Mouse (Mus musculus) forebrain, embryonic 13.5 days (tissue): Measurements from ENCODE around the gene Kcnq4. TPM values are rescaled to one million over a fixed set of nuclear protein-coding genes. Genes with fewer than 3 reads are reported as not detected.

Experiments
- ATAC-seq: fragments of 200-750 bp; cut with Nextera tagmentation; 2 replicates; pipeline ENCODE4 v1.8.0; 2017
- H3K27ac ChIP-seq: fragments of 300-500 bp; sonication (generic); 2 replicates; pipeline ENCODE4 v1.5.1; 2015; ENCODE audit warnings: inconsistent platforms, mild to moderate bottlenecking, moderate library complexity
- H3K27me3 ChIP-seq: fragments of 300-500 bp; sonication (generic); 2 replicates; pipeline ENCODE4 v1.6.1; 2015; ENCODE audit warnings: mild to moderate bottlenecking, inconsistent platforms
- H3K36me3 ChIP-seq: fragments of 300-500 bp; sonication (generic); 2 replicates; pipeline ENCODE4 v1.6.1; 2015; ENCODE audit warnings: mild to moderate bottlenecking, inconsistent platforms; ENCODE audit not compliant: poor library complexity, severe bottlenecking
- H3K4me1 ChIP-seq: fragments of 300-500 bp; sonication (generic); 2 replicates; pipeline ENCODE4 v1.6.1; 2015; ENCODE audit warnings: inconsistent platforms
- H3K4me2 ChIP-seq: fragments of 300-500 bp; sonication (generic); 2 replicates; pipeline ENCODE4 v1.6.1; 2015; ENCODE audit warnings: inconsistent platforms, mild to moderate bottlenecking, moderate library complexity
- H3K4me3 ChIP-seq: fragments of 300-500 bp; sonication (generic); 2 replicates; pipeline ENCODE4 v1.5.1; 2015; ENCODE audit warnings: mild to moderate bottlenecking, inconsistent platforms
- H3K9ac ChIP-seq: fragments of 300-500 bp; sonication (generic); 2 replicates; pipeline ENCODE4 v1.6.1; 2015; ENCODE audit warnings: mild to moderate bottlenecking, inconsistent platforms
- H3K9me3 ChIP-seq: fragments of 300-500 bp; sonication (generic); replicated peaks from 2 replicates; pipeline ENCODE4 v1.6.1; 2016; ENCODE audit warnings: inconsistent platforms
- WGBS: fragments of 180-500 bp; shearing (Covaris S2); methylation state at CpG from one replicate; pipeline ENCODE4 v1.1.7; 2015; 5-methylcytosine and 5-hydroxymethylcytosine counted together
- polyA plus RNA-seq: library from polyadenylated mRNA; unstranded; fragments of >200 nt; fragmentation: Nextera tagmentation; extraction: Ambion mirVana; gene quantifications from 2 replicates; pipeline ENCODE4 v1.2.1, GENCODE M21; 2015

The Kcnq4 gene
- polyA plus RNA-seq, 1 experiment from 2014 or later: 3.4 TPM

GRCm38 (mm10) chr4:120667555-120667954, 80.9 kb downstream of the Kcnq4 start:
- peak overlapping the region; percentile 56 for H3K4me3 ChIP-seq
- peaks cover 20% of the 10 kb centered on the region for H3K4me1 ChIP-seq
- H3K9ac ChIP-seq: peak overlapping the region; percentile 68
- no peak for ATAC-seq
- whole genome bisulfite sequencing: 12% methylated on average over 10 of the region's 10 CpGs
- peaks cover 33% of the 10 kb centered on the region for H3K27me3 ChIP-seq
- 0 out of 2 replicates have a peak, but pooled peaks cover 3% of the 10 kb centered on the region for H3K9me3 ChIP-seq
- no peak overlapping the region for H3K27ac ChIP-seq
- peak overlapping the region; percentile 100 for H3K4me2 ChIP-seq
- H3K36me3 ChIP-seq: no peaks in the 10 kb centered on the region

GRCm38 (mm10) chr4:120667045-120667501, 81.3 kb downstream of the Kcnq4 start:
- 1% methylated on average over 50 of the region's 50 CpGs for WGBS
- H3K27ac ChIP-seq: no peak overlapping the region
- H3K9ac ChIP-seq: peak overlapping the region; percentile 68
- H3K4me2 ChIP-seq: peak overlapping the region; percentile 100
- H3K4me1 ChIP-seq: peaks cover 20% of the 10 kb centered on the region
- ATAC-seq: peak; percentile 64
- H3K36me3 ChIP-seq: no peaks in the 10 kb centered on the region
- peak overlapping the region; percentile 56 for H3K4me3 ChIP-seq
- H3K27me3 ChIP-seq: peaks cover 33% of the 10 kb centered on the region
- 0 out of 2 replicates have a peak, but pooled peaks cover 3% of the 10 kb centered on the region for H3K9me3 ChIP-seq

GRCm38 (mm10) chr4:120666358-120667024, 81.9 kb downstream of the Kcnq4 start, which contains the start of gene Cited4:
TSS of gene Cited4 (plus strand) at chr4:120666572.
- ATAC-seq: peak; percentile 91
- H3K27me3 ChIP-seq: peaks cover 33% of the 10 kb centered on the region
- H3K4me3 ChIP-seq: peak within 1 kb of the TSS; percentile 56
- peak within 1 kb of the TSS; percentile 68 for H3K9ac ChIP-seq
- peaks cover 20% of the 10 kb centered on the region for H3K4me1 ChIP-seq
- peak within 1 kb of the TSS; percentile 100 for H3K4me2 ChIP-seq
- H3K9me3 ChIP-seq: 0 out of 2 replicates have a peak, but pooled peaks cover 3% of the 10 kb centered on the region
- under 1% methylated on average over 48 of the region's 50 CpGs for WGBS
- H3K36me3 ChIP-seq: no peaks in the 10 kb centered on the region
- no peak within 1 kb of the TSS for H3K27ac ChIP-seq

GRCm38 (mm10) chr4:120665782-120666181, 82.6 kb downstream of the Kcnq4 start:
- H3K9ac ChIP-seq: no peak overlapping the region
- H3K4me3 ChIP-seq: no peak overlapping the region
- 69% methylated on average over 7 of the region's 7 CpGs for WGBS
- H3K27me3 ChIP-seq: peaks cover 33% of the 10 kb centered on the region
- peaks cover 20% of the 10 kb centered on the region for H3K4me1 ChIP-seq
- H3K4me2 ChIP-seq: no peak overlapping the region; the same call in 1 of the 2 replicates
- ATAC-seq: no peak
- no peaks in the 10 kb centered on the region for H3K36me3 ChIP-seq
- 0 out of 2 replicates have a peak, but pooled peaks cover 3% of the 10 kb centered on the region for H3K9me3 ChIP-seq
- H3K27ac ChIP-seq: no peak overlapping the region

GRCm38 (mm10) chr4:120665144-120665700, 83.2 kb downstream of the Kcnq4 start:
- Histone ChIP-seq H3K9ac (no peak overlapping the region), H3K4me1 (peaks cover 20% of the 10 kb centered on the region), H3K27ac (no peak overlapping the region), H3K9me3 (0 out of 2 replicates have a peak, but pooled peaks cover under 1% of the 10 kb centered on the region), H3K4me3 (no peak overlapping the region), H3K36me3 (no peaks in the 10 kb centered on the region), H3K27me3 (peaks cover 33% of the 10 kb centered on the region), H3K4me2 (no peak overlapping the region)
- no peak for ATAC-seq
- 35% methylated on average over 4 of the region's 4 CpGs for WGBS

- Histone ChIP-seq H3K4me1 (peaks cover 20% of the 10 kb centered on the region), H3K27ac (no peak overlapping the region), H3K36me3 (no peaks in the 10 kb centered on the region), H3K9me3 (no peaks in the 10 kb centered on the region), H3K4me3 (no peak overlapping the region), H3K27me3 (peaks cover 31% of the 10 kb centered on the region), H3K9ac (no peak overlapping the region), H3K4me2 (no peak overlapping the region)
- no peak for ATAC-seq
- 79% methylated on average over 2 of the region's 2 CpGs for WGBS
Observed at GRCm38 (mm10) chr4:120664601-120665000, 83.8 kb downstream of the Kcnq4 start.

GRCm38 (mm10) chr4:120660485-120660884, 87.9 kb downstream of the Kcnq4 start:
- Histone ChIP-seq H3K4me3 (no peak overlapping the region), H3K36me3 (no peaks in the 10 kb centered on the region), H3K9ac (no peak overlapping the region), H3K27ac (no peak overlapping the region), H3K4me2 (no peak overlapping the region), H3K4me1 (no peaks in the 10 kb centered on the region), H3K9me3 (no peaks in the 10 kb centered on the region), H3K27me3 (no peaks in the 10 kb centered on the region)
- WGBS: 81% methylated on average over 4 of the region's 4 CpGs
- ATAC-seq: no peak

GRCm38 (mm10) chr4:120655898-120656297, 92.5 kb downstream of the Kcnq4 start:
- Histone ChIP-seq H3K4me3 (no peak overlapping the region), H3K9ac (no peak overlapping the region), H3K4me2 (no peak overlapping the region), H3K9me3 (no peaks in the 10 kb centered on the region), H3K4me1 (no peaks in the 10 kb centered on the region), H3K27me3 (peaks cover 22% of the 10 kb centered on the region), H3K36me3 (no peaks in the 10 kb centered on the region), H3K27ac (no peak overlapping the region)
- WGBS: 84% methylated on average over 8 of the region's 8 CpGs
- ATAC-seq: no peak

GRCm38 (mm10) chr4:120650208-120650592, 98.2 kb downstream of the Kcnq4 start:
- Histone ChIP-seq H3K27ac (no peak overlapping the region), H3K4me2 (peak overlapping the region; percentile 95), H3K9ac (peak overlapping the region; percentile 76), H3K27me3 (peaks cover 56% of the 10 kb centered on the region), H3K4me1 (peaks cover 13% of the 10 kb centered on the region; the same call in 1 of the 2 replicates), H3K36me3 (no peaks in the 10 kb centered on the region), H3K4me3 (peak overlapping the region; percentile 53), H3K9me3 (no peaks in the 10 kb centered on the region)
- WGBS: 23% methylated on average over 7 of the region's 7 CpGs
- peak; percentile 57 for ATAC-seq

- H3K4me2 ChIP-seq: peak overlapping the region; percentile 95
- H3K27me3 ChIP-seq: peaks cover 56% of the 10 kb centered on the region
- peaks cover 13% of the 10 kb centered on the region; the same call in 1 of the 2 replicates for H3K4me1 ChIP-seq
- H3K36me3 ChIP-seq: no peaks in the 10 kb centered on the region
- H3K9me3 ChIP-seq: no peaks in the 10 kb centered on the region
- WGBS: 5% methylated on average over 51 of the region's 55 CpGs
- H3K4me3 ChIP-seq: peak overlapping the region; percentile 53
- peak; percentile 88 for ATAC-seq
- peak overlapping the region; percentile 76 for H3K9ac ChIP-seq
- H3K27ac ChIP-seq: no peak overlapping the region
Observed at GRCm38 (mm10) chr4:120649369-120650207, 98.8 kb downstream of the Kcnq4 start.
